Mouse (Mus musculus): ENCODE measurements at regions not wholly inside any gene's neighbourhood (a gene's known extent, or its start where the extent isn't known, plus 50 kb on each side); places are given as distances from the start of the nearest gene placed in this dataset.
A peak's percentile ranks its signal among the peaks of the same experiment; 100 is the strongest.

DNA sequence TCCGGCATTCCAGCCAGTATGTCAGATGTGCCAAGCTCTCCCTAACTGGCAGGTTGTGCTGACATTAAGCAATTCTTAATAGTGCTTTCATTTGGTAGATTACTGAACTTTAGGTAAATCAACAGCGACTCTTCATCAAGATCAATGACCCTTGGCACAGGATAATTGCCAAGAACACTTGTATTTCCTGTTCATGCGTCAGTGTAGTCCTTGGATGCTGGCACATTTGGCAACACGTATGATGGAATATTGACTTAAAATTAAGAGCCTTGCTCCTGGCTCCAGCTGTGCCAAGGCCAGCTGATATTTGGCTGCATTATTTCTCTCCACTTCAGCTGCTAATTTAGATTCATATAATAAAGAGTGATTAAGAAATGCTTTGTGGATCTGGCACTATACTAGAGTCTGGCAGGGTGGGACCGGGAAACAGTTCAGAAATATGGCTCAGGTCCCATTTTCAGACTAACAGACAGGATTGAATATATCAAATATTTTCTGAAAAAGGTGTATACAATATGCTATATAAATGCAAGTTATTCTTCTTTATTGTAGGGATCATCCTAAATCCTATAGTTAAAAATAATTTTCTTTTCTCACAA, 365.5 kb downstream of the Mllt3 start:
- no peak for DNase-seq (ENCODE audit: low spot score in 2 of 2)

DNA sequence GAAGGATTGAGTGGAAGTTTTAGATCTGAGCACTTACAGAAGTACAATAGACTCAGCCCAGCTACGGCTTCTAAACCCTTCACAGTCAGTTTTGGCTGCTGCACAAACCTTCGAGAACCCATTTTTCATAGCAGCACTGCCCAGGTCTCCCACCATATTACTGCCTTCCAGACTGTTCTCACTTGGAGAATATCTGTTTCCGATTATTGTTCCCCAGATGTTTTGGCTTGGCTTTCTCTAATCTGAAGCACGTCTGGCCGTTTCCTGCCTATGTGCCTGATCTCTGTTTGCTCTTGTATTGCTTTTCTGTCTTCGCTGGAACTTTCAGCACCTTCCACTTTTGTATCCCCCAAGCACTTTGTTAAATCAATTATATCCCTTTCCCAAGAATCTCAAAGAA, 368.0 kb downstream of the Mllt3 start:
- no peak for DNase-seq (ENCODE audit: low spot score in 2 of 2)

DNA sequence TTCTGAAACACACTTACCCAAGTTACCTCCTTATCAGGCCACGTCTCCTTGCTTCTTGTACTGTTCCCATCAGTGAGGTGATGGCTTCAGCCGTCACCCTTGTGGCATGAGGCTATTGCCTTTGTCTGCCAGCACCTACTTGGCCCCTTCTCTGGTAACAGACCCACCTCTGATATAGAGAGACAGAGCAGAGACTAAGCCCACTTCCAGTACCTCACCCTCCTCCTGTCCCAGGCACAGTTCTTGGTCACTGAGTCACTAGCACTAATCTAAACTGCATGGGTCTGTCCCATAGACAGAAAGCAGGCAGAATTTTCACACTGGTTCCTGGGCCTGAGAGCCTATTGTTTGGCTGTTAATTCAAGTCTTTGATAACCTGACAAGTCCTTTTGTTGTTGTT, 370.3 kb downstream of the Mllt3 start:
- DNase-seq (ENCODE audit: low spot score in 2 of 2), result no peak

DNA sequence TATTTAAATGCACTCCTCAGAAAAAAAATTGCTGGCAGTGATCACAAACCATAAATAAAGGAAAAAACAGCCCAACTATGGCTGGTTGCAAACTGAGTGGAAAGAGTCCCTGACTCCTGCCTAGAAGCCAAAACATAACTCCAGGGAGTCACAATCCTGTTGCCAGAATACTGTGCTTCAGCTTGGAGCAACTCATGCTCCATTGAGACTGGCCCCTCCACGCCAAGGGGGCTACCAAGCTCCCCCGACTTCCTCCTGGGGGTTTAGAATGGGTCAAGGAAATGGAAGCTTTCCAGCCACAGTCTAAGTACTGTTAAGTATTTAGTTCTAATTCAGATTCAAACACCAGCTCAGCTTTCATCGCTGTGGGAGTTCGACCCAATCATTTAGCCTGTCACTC, 374.8 kb downstream of the Mllt3 start:
- no peak for DNase-seq (ENCODE audit: low spot score in 2 of 2)

DNA sequence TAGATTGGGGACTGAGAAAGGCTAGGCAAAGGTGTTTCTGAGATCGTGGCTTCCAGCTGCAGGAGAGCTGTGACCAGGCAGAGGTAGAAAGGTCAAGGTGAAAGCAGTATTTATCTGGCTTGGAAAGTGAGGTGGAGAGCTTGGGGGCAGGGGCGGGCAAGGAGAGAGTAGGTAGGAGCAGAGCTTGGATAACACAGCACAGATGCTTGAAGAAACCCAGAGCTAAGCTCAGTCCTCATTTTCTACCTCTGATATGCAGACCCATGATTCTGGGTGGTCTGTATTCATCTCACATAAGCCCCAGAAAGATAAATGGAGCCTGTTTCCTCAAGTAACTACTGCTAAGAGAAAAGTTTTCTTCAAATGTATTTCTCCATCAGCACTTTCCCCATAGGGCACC, 375.3 kb downstream of the Mllt3 start:
- DNase-seq (ENCODE audit: low spot score in 2 of 2), result no peak

GRCm38 (mm10) chr4:87653440-87654165, 379.6 kb downstream of the Mllt3 start:
- DNase-seq (ENCODE audit: low spot score in 2 of 2), result no peak

DNA sequence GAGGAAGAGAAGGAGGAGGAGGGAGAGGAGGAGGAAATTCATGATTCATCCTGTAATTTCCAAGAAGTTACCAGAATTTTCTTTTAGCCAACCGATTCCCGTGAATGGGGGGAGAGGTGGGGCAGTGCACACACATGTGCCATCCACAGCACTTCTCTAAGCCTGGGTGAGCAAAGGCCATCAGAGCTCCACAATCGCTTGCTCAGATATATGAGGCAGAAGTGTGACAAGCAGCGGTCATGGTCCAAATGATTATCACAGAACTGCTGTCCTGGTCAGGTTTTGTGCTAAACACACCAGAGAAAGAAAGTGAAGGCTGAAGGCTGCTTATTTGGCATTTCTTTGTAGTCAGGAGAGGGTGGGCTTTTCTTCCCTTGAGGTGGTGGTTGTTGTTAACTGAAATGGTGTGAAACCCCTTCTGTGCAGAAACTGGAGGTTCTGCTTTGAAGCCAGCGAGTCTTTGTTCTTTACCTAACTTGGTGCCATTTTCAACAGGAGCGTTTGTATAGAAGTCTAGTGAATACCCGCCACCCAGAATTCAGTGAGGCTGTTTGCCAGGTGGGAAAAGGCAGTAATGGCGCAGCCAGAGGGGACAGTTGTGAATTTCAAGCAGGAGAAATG, 380.7 kb downstream of the Mllt3 start:
- no peak for DNase-seq (ENCODE audit: low spot score in 2 of 2)

DNA sequence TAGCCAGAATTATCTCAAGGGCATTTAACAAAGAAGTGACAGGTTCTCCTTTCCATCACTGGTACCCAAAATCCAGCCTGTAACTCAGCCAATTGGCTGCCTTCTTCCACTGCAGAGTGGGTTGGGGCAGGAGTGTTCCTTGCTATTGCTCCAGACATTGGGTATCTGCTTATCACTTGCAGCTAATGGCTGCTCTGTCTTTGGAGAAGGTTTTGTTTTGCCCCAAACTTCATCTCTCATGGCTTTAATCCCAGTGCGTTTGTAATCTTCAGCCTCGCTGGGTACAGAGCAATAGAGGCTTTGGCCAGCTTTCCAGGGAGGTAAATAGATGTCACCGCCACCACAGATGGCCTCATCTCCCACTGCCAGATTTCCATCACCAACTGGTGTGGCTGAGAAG, 381.9 kb downstream of the Mllt3 start:
- DNase-seq (ENCODE audit: low spot score in 2 of 2), result no peak

DNA sequence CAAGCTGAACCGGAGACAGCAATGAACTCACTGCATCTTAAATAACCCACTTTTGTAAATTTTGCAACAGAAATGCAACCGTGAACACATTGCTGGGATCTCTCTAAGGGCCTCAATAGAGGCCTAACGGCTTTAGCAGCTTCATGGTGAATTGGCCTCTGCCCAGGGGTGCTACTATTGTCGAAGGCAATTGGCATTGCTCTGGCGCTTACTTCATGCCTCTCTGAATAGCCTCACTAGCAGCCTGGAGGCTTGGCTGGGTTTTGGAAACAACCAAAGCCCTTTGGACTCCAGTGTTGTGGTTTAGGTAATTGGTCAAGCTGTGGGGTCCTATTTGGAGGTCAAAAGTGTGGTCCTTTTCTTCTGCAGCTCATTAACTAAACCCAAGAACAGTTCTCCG, 382.3 kb downstream of the Mllt3 start:
- DNase-seq (ENCODE audit: low spot score in 2 of 2), result no peak

GRCm38 (mm10) chr4:87650393-87650792, 382.8 kb downstream of the Mllt3 start:
- no peak for DNase-seq (ENCODE audit: low spot score in 2 of 2)

DNA sequence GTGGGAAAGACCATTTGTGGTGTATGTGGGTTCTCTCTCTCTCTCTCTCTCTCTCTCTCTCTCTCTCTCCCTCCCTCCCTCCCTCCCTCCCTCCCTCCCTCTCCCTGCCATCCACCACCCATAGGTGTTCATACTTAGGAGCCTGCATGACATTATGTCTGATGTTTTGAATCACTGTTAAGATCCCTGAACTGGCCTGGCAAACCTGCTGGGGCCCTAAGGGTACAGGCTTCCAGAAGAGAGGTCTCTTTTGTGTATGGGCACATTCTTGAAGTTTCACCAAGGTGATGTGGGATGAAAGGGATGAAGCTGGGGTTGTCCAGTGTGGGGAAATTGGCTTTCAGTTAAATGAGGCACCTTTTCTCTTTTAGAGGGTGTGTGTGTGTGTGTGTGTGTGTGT, 384.2 kb downstream of the Mllt3 start:
- no peak for DNase-seq (ENCODE audit: low spot score in 2 of 2)

- DNase-seq (ENCODE audit: low spot score in 2 of 2), result peak; percentile 31 to 69
Measured at GRCm38 (mm10) chr4:87647932-87648911, 384.9 kb downstream of the Mllt3 start.

DNA sequence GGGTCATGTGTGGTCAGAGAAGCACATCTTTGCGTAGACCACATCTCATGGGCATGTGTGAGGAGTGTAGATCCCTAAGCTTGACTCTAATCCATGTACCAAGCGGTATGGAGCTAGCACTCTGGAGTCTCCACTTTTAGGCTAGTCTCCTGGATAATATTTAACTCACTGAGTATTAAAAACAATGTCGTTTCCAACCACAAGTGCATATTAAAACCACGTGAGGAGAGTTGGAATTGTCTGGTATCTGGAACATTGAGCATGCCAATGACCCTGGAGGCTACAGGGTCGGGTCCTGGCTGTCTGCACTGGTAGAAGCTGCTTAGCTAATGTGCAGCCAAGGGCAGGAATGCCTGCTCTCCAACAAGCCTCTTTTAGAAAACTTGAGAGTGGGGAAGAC, 391.2 kb downstream of the Mllt3 start:
- DNase-seq (ENCODE audit: low spot score in 2 of 2), result no peak

DNA sequence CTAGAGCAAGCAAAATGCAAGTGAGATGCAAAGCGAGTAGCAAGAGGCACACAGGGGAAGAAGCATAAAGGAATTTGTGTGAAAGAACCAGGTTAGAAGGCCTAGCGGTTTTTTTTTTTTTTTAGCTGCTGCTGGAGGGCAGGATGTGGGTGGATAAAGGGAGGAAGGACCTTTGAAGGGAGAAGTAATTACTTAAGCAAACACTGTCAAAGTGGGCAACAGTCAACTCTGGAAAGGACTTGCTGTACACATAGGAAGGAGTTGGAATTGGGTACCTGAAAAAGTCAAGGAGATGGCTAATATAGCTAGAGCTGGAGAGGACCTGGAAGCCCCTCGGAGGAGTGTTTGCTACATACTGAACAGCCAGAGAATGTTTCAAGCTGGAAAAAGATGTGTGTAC, 391.6 kb downstream of the Mllt3 start:
- DNase-seq (ENCODE audit: low spot score in 2 of 2), result no peak

- no peak for DNase-seq (ENCODE audit: low spot score in 2 of 2)
Measured at GRCm38 (mm10) chr4:87638380-87638646, 394.9 kb downstream of the Mllt3 start.

GRCm38 (mm10) chr4:87637629-87638379, 395.4 kb downstream of the Mllt3 start:
- no peak for DNase-seq (ENCODE audit: low spot score in 2 of 2)

DNA sequence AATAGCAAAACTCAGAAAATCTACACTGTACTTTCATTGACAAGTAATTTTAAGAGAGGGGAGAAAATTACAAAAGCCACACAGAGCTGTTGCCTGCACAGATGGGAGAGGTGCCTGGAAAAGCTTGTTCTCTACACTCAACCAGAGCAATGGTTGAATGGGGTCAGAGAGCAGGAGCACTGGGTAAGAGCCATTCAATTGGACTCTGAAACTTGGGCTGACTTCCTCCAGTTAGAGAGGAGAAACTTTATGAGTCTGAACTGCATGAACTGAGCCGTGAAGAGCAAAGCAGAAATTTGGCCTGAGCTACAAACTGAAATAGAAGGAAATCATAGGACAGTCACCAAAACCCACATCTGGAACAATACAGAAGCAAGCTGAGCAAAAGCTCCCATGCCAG, 380.8 kb upstream of the Slc24a2 start:
- DNase-seq (ENCODE audit: low spot score in 2 of 2), result no peak

DNA sequence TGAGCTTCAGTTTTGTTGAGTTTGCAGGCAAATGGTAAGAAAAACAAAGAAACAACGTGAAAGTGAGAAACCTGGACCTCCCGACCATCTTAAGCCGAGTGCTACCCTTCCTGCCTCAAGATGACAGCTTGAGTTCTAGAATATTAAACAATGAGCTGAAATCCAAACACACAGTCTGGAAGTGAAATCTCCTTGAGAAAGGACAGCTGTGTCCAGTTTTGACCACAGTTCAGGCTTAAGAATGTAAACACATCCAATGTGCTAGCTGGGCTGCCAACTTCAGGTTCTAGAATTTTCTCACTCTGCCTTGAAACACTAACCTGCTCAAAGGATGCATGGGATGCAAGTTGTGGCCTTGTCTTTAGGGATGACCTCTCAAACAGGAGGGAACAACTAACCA, 363.4 kb upstream of the Slc24a2 start:
- DNase-seq (ENCODE audit: low spot score in 2 of 2), result no peak

GRCm38 (mm10) chr4:87590797-87591196, 360.5 kb upstream of the Slc24a2 start:
- no peak for DNase-seq (ENCODE audit: low spot score in 2 of 2)

GRCm38 (mm10) chr4:87578164-87578563, 347.9 kb upstream of the Slc24a2 start:
- DNase-seq (ENCODE audit: low spot score in 2 of 2), result no peak

- DNase-seq (ENCODE audit: low spot score in 2 of 2), result no peak
Measured at GRCm38 (mm10) chr4:87570950-87571349, 340.7 kb upstream of the Slc24a2 start.

- DNase-seq (ENCODE audit: low spot score in 2 of 2), result no peak
Measured at GRCm38 (mm10) chr4:87570470-87570891, 340.2 kb upstream of the Slc24a2 start.

All from urinary bladder, postnatal 4 days (tissue).